Mouse (Mus musculus) kidney, adult 2 months (tissue): ENCODE data around the gene Zfand2b.
A peak's percentile ranks its signal among the peaks of the same experiment; 100 is the strongest.

Experiments used
- CTCF ChIP-seq: fragments of 200-500 bp; conservative IDR thresholded peaks from 2 replicates; pipeline ENCODE4 v1.5.1; 2011; ENCODE audit warnings: low read depth, mild to moderate bottlenecking, control low read depth, low read length, moderate library complexity, mixed read lengths; ENCODE audit not compliant: insufficient read depth, insufficient read length
- POLR2A ChIP-seq: fragments of 200-500 bp; IDR thresholded peaks from one replicate; pipeline ENCODE4 v1.6.1; 2011; ENCODE audit warnings: low read depth, low read length, control low read depth

GRCm38 (mm10) chr1:75208967-75209678 lies 40.7 kb downstream of the Zfand2b start:
- TF ChIP-seq POLR2A (peak; percentile 55), CTCF (no peak)
